Mouse (Mus musculus) stomach, postnatal 0 days (tissue): ENCODE results near the gene Dcaf12l2.

ENCODE experiments used
- CTCF ChIP-seq: IDR thresholded peaks from 2 replicates; pipeline ENCODE4 v1.5.1; 2016; ENCODE audit warnings: antibody characterized with exemption, low read depth, mild to moderate bottlenecking, moderate library complexity
- EP300 ChIP-seq: optimal IDR thresholded peaks from 2 replicates; pipeline ENCODE3; 2016; ENCODE audit warnings: antibody characterized with exemption

DNA sequence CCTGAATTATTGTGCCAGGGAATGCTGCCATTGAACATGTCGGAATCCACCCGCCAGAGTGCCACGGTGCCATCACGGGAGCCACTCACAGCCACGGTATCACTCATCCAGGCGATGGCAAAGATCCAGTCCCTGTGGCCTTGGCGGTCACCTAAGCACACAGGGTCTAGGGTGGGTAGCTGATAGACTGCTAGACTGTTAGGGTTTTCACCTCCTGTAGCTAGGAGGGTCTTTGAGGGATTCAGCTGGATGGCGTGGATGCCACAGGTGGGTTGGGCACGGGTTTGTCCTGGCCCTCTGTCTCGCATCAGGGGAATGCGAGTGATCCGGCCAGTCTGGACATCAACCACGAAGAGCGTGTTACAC lies 879 bp downstream of the Dcaf12l2 start:
- no peak for TF ChIP-seq EP300
- TF ChIP-seq CTCF = no peak
